Mouse (Mus musculus) c-Kit-negative CD71-positive TER-119-positive erythroid progenitor cells, embryonic 14.5 days (primary cell): Measurements from ENCODE around the gene Arhgap10.

ENCODE experiments used
- DNase-seq: peaks from one replicate; pipeline ENCODE4 v3.0.0-alpha.2; 2013; ENCODE audit warnings: low read depth, low spot score

Gene Arhgap10

DNA sequence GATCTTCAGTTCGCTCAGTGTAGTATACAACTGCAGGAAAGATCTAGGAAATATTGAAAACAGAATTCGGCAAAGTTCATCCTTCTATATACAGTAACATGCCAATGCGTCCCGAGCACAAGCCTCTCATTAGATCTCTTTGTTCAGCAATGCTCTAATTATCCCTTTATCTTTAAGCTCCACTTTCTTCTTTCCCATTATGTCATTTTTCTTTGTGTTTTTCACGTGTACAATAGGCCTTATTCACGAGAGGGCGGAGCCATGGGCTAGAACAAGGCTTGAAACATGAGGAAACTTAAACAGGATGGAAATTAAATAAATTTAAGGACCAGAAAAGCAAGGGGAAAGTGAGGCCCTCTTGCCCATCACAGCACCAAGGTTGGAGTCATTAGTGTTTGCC is 289.1 kb downstream of the Arhgap10 start:
- no peak for DNase-seq

DNA sequence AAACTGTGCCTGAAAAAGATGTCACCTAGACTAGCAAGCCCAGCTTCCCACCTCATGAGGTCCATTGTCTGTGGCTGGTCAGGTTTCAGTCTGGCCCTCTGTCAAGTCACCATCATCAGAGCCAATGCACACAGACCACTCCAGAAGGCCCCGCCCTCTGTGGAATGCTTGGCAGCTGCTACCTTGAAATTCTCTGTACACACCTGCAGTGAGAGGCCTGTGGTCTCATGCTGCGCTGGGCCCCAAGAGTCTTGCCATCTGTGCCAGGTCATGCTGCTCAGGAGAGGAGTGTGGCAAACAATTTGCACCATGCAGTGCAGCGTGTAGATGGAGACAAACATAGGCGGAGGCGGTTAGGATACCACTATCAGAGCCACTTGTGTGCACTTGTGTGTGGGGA is 290.0 kb downstream of the Arhgap10 start:
- DNase-seq, result no peak

GRCm38 (mm10) chr8:77223123-77223522 is 294.6 kb downstream of the Arhgap10 start:
- DNase-seq, result no peak

GRCm38 (mm10) chr8:77215191-77215590 is 302.6 kb downstream of the Arhgap10 start:
- no peak for DNase-seq

DNA sequence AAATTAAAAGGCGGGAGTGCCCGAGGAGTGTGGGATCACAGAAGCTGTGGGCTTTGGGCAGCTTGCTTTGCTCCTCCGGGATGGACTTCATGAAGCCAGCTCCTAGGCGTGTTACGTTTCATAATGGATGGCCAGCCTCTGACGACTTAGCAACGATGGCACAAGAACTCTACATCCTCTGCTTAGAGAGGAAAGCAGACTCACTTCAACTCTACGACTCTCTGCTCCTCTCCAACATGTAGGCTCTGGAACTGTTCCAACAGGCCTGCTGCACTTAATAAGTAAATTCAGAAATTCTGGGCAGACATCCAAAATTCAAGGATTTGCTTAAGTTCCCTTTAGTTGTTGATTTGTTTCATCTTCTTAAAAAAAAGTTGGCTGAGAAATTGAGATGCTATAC is 303.1 kb downstream of the Arhgap10 start:
- no peak for DNase-seq

DNA sequence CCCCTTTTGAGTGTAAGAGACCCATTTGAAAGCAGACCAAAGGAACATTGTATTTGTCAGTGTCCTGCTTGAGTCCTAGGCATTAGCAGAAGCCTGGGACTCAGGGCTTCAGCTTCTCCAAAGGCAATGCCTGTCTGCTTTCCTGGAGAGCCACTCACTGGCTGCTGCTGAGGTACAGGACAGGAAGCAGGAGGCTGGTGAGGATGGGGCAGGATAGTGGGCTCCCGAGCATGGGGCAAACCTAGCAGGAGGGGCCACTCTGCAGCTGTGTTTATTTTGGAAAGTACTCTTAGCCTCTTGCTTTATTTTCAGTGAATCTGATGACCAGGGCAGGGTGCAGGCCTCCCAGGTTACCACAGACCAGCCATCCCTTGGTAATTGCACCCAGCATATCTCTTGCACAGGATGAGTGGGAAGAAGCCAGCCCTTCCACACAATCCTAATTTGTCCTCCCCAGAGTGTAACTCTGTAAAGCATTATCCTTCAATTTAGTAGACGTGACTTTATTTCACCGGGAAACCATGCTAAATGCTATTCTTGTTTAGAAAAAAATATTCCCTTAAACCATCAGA is 303.8 kb downstream of the Arhgap10 start:
- DNase-seq, result no peak

GRCm38 (mm10) chr8:77209297-77209696 is 308.5 kb downstream of the Arhgap10 start:
- DNase-seq, result no peak
